Mouse (Mus musculus): ENCODE data around the gene Tdrd7. TPM values are rescaled to one million over a fixed set of nuclear protein-coding genes. Genes with fewer than 3 reads are reported as not detected.

Gene Tdrd7
- polyA plus RNA-seq, 1 experiment from 2014 or later: 28.9 TPM

GRCm38 (mm10) chr4:46082555-46082954 lies 117.4 kb downstream of the Tdrd7 start:
- no peaks in the 10 kb centered on the region; the same call in 1 of the 2 replicates for H3K4me1 ChIP-seq (ENCODE audit: insufficient read depth, low read depth, low read length)
- H3K9me3 ChIP-seq (ENCODE audit: low read length): no peaks in the 10 kb centered on the region
- H3K36me3 ChIP-seq (ENCODE audit: insufficient read depth, low read length): no peaks in the 10 kb centered on the region
- H3K27ac ChIP-seq (ENCODE audit: low read length): no peak overlapping the region
- WGBS: 59% methylated on average over 11 of the region's 11 CpGs
- H3K4me3 ChIP-seq (ENCODE audit: low read depth, low read length): no peak overlapping the region
- no peak overlapping the region for H3K4me2 ChIP-seq (replicated peaks; ENCODE audit: low read depth, low read length)
- no peak overlapping the region for H3K9ac ChIP-seq (replicated peaks; ENCODE audit: low read depth)
- TF ChIP-seq CTCF (IDR thresholded peaks at IDR 0.05) (no peak), EP300 (IDR thresholded peaks at IDR 0.05) (no peak)
- no peaks in the 10 kb centered on the region for H3K27me3 ChIP-seq (replicated peaks; ENCODE audit: insufficient read depth, low read length)
- ATAC-seq (no peak), DNase-seq (ENCODE audit: low spot score) (no peak)

Other genes starting within 250 kb of the Tdrd7 start
- 3.7 and 5.5 TPM in 2 replicates for gene Aldh1b1, start 166.3 kb upstream of the Tdrd7 start, polyA plus RNA-seq (2015; fragmentation: Nextera tagmentation; extraction: Ambion mirVana)
- not detected in 2 replicates for gene Igfbpl1, start 138.4 kb upstream of the Tdrd7 start, polyA plus RNA-seq (2015; fragmentation: Nextera tagmentation; extraction: Ambion mirVana)
- gene Stra6l, start 116.7 kb upstream of the Tdrd7 start, polyA plus RNA-seq (2015; fragmentation: Nextera tagmentation; extraction: Ambion mirVana): 0.05 TPM in 1 of 2 replicates, not detected in the other
- gene Ccdc180, start 75.0 kb upstream of the Tdrd7 start, polyA plus RNA-seq (2015; fragmentation: Nextera tagmentation; extraction: Ambion mirVana): 1.4 and 2.9 TPM in 2 replicates
- 14.3 and 15.0 TPM in 2 replicates for gene Tmod1, start 73.6 kb downstream of the Tdrd7 start, polyA plus RNA-seq (2015; fragmentation: Nextera tagmentation; extraction: Ambion mirVana)
- 21.9 and 23.8 TPM in 2 replicates for gene Ncbp1, start 173.3 kb downstream of the Tdrd7 start, polyA plus RNA-seq (2015; fragmentation: Nextera tagmentation; extraction: Ambion mirVana)
- gene Tstd2, start 173.4 kb downstream of the Tdrd7 start, polyA plus RNA-seq (2015; fragmentation: Nextera tagmentation; extraction: Ambion mirVana): 16.8 and 19.3 TPM in 2 replicates
- gene Xpa, start 231.0 kb downstream of the Tdrd7 start, polyA plus RNA-seq (2015; fragmentation: Nextera tagmentation; extraction: Ambion mirVana): 22.0 and 29.2 TPM in 2 replicates

All from lung, postnatal 0 days (tissue).